Mouse (Mus musculus) brown adipose tissue, adult 24 weeks (tissue): Measurements from ENCODE around the gene Gpr132. TPM values are rescaled to one million over a fixed set of nuclear protein-coding genes. Genes with fewer than 3 reads are reported as not detected.
A peak's percentile ranks its signal among the peaks of the same experiment; 100 is the strongest.

Source experiments
- H3K27ac ChIP-seq: fragments of 200-500 bp; replicated peaks from 2 replicates; pipeline ENCODE4 v1.5.1; 2012; ENCODE audit warnings: low read depth, mild to moderate bottlenecking, low read length
- H3K4me1 ChIP-seq: fragments of 200-500 bp; 2 replicates; pipeline ENCODE4 v1.6.1; 2012; ENCODE audit warnings: low read length, mixed read lengths; ENCODE audit not compliant: control insufficient read depth, insufficient read depth, insufficient read length
- H3K4me3 ChIP-seq: fragments of 200-500 bp; 2 replicates; pipeline ENCODE4 v1.5.1; 2012; ENCODE audit warnings: low read depth, mild to moderate bottlenecking, low read length, moderate library complexity; ENCODE audit not compliant: insufficient read depth
- polyA plus RNA-seq: library from polyadenylated mRNA; stranded (reverse); fragments of >200 nt; gene quantifications from 2 replicates; pipeline ENCODE4 v1.2.4, GENCODE M21; 2012; ENCODE audit not compliant: missing spikeins, insufficient read depth, insufficient read length

Gene Gpr132
- polyA plus RNA-seq, 1 experiment = not detected

DNA sequence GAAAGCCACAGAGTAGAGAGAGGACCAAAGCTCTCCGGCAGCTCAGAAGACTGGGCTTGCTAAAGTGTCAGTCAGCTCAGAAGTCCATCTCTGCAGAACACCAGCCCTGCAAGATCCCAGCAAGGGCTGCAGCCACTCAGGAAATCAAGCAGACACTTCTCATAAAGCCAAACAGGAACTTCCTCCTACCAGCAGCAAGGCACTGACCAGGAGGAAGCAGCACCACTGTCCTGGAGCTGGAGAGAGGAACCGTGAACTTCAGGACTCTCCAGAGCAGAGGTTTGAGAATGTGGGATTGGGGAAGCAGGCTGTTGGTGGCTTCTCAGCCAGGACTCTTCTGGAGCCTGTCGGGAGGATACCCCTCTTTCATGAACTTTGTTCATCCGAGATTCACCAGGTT is 26.9 kb upstream of the Gpr132 start:
- H3K27ac ChIP-seq = peak overlapping the region; percentile 85
- peak overlapping the region; percentile 12 for H3K4me3 ChIP-seq
- H3K4me1 ChIP-seq = peaks cover 15% of the 10 kb centered on the region

DNA sequence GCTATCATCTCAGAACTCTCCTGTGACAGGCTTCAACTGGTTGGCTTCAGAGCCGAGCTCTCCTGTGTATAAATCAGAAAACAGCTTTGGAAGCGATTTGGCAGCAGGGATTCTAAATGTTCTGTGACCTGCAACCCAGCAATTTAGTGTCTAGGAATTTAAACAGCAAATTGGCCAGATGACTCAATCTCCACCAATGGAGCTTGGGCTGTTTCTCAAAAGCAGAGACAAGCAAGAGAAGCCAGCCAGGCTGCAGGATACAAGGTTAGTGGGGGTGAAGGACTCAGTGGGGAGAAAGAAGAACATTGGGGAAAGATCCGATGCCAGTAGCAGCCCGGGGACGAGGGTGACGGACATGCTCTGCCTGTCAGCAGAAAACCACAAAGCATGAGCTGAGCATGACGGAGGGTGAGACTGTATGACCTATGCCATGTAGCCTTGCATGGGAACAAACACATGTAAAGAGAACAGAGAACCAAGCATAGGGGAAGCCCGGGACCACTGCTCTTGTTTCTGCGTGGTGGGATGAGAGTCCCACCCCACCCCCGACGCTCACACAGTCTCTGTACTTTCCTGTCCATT is 26.4 kb upstream of the Gpr132 start:
- Histone ChIP-seq H3K4me3 (no peak overlapping the region), H3K4me1 (peaks cover 15% of the 10 kb centered on the region), H3K27ac (peak overlapping the region; percentile 33; the same call in 1 of the 2 replicates)

DNA sequence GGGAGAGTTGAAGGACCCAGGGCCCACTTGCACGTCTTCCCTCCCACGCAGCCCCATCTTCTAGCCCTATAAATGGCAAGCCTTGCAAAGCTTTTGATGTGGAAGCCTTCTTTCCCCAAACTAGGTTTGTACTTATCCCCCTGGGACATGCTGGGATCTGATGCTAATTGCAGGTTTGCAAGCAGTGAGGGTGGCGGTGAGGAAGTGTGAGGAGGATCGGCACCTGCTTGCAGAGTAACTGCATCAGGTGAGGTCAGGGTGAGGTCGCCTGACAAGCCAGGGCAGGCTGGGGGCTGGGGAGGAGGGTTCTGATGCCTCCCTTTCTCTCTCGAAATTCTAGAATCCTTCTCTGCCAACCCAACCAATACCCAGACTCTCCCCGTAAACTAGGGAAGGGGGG is 17.4 kb upstream of the Gpr132 start:
- H3K4me3 ChIP-seq = no peak overlapping the region
- H3K27ac ChIP-seq = no peak overlapping the region
- no peaks in the 10 kb centered on the region; the same call in 1 of the 2 replicates for H3K4me1 ChIP-seq

DNA sequence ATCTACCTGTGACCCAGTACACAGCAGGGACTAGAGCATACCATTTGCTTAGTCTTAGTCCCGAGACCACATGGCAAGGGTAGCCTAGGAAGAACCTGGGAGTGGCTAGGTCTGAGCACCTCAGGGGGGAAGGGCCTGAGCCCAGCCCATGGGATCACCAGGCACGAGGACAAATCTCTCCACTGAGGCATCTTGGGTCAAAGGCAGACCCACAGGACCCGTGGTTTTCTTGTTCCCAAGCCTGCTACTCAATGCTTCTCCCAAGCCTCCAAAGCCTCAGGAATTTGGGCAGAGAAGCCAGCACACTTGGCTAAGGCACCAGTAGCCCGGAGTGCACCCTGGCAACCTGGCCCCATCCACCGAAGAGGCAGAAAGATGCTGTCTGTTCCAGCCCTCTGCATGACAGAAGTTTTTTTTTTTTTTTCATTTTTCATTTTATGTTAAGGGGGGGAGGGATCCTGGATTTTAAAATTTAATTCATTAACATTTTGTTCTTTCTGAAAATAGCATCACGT is 13.3 kb upstream of the Gpr132 start:
- H3K4me1 ChIP-seq = peaks cover 12% of the 10 kb centered on the region
- H3K27ac ChIP-seq = no peak overlapping the region
- no peak overlapping the region for H3K4me3 ChIP-seq

DNA sequence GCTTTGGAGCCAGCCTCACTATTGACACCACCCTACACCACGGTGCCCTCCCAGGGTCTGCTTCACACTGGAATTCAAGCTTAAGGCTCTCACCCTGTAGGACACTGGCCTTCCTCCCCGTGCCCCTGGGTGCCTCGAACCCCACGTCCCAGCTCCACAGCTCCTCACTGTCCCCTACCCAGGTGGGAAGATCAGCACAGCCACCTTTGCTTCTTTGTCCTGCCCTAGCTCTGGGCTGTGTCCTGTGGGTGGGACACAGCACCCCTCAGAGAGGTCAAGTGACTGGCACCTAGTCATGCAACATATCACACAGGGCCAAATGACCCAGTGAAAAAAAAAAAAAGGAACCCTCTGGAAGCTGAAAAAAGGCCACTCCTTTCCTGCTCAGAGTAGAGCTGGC is 12.6 kb upstream of the Gpr132 start:
- Histone ChIP-seq H3K27ac (no peak overlapping the region), H3K4me3 (no peak overlapping the region), H3K4me1 (peaks cover 12% of the 10 kb centered on the region)

DNA sequence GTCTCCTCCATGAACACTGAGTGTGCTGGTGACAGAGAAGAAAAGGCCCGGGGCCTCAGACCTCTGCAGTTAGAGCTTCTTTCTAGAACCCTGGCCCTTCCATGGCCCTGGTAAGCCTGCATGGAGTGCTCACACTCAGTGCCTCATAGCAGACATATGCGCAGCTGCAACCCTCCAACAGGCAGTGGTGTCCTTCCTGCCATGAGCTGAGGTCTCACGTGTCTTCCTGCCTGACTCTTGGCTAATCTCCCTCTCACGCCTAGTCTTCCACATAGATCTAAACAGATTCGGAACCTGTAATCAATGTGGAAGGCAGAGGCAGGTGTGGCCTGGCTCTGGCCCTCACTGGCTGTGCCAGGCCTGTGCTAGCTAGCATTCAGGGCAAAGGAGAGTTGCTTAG is 11.7 kb upstream of the Gpr132 start:
- H3K27ac ChIP-seq = no peak overlapping the region
- no peak overlapping the region for H3K4me3 ChIP-seq
- peaks cover 12% of the 10 kb centered on the region for H3K4me1 ChIP-seq

DNA sequence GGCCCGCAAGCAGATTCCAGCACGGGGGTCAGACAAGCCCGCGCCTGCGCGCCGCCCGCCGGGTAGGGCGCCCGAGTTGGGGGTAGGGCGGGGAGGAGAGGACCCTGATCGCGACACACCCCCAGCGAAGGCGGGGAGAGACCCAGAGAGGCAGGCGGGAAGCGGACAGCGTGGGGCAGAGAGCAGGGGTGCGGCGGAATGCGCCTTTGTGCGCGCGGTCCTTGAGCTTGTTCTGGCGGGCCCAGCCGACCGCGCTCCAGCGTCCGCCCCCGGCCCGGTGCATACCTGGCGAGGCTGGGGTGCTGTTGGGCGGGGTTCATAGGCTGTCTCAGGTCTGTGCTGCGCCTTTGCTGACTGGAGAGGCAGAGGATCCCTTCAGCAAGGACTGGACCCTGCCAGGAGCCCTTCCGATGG is 9.6 kb upstream of the Gpr132 start:
- Histone ChIP-seq H3K4me3 (peak overlapping the region; percentile 17; the same call in 1 of the 2 replicates), H3K27ac (no peak overlapping the region), H3K4me1 (peaks cover 12% of the 10 kb centered on the region)

DNA sequence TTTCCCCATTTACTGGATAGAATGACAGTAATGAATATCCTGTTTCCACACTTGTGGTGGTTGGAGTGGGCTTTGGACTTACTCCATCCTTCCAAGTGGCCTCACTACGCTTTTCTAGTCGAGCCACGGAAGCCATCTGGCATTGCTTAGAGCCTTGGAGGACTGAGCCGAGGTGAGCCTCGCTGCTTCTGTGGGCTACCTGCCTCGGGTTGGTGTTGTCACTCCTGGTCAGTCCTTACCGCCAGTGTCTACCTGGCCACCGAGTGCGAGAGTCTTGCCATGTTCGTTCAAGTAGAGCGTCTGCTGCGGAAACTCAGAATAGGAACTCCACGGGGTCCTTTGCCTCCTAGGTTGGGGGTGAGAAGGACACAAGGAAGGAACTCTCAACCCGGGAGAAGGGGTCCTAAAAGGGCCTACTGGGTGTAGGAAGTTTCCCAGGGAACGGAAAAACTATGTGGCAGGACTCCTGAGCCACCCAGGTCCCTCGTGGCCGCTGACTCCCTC is 9.1 kb upstream of the Gpr132 start:
- H3K4me3 ChIP-seq = peak overlapping the region; percentile 17; the same call in 1 of the 2 replicates
- H3K27ac ChIP-seq = no peak overlapping the region
- H3K4me1 ChIP-seq = peaks cover 12% of the 10 kb centered on the region

DNA sequence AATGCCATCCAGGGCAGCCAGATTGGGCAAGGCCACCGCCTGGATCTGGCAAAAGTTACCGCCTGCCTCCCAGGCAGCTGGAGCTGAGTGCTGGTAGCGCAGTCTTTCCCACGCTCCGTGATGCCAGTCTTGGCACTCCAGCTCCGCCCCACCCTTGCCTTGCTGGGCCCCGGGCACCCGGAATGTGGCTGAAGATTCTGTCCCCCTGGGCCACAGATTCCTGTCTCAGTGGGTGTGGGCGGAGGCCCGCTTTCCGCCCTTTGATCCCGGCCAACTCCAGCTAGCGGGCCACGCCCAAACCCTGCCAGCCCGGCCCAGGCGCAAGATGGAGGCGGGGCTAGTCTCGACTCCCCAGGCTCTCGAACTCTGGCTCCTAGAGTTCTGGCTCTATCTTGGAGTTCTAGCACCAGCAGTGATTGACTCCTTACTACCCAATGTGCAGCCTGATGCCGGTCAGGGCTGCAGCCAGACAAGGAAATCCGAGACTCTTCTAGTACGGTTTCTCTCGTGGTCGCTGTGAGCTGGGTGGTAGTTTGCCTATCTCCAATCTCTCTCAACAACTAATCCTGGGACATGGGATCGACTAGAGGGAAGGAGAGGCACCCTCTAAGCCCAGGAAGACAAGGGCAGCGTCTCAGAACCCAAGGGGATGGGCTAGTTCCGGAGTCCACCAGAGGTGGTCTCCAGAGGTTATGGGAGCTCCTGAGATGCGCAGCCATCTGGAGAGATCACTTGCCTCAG is 8.5 kb upstream of the Gpr132 start:
- peak overlapping the region; percentile 33; the same call in 1 of the 2 replicates for H3K27ac ChIP-seq
- peak overlapping the region; percentile 43 for H3K4me3 ChIP-seq

DNA sequence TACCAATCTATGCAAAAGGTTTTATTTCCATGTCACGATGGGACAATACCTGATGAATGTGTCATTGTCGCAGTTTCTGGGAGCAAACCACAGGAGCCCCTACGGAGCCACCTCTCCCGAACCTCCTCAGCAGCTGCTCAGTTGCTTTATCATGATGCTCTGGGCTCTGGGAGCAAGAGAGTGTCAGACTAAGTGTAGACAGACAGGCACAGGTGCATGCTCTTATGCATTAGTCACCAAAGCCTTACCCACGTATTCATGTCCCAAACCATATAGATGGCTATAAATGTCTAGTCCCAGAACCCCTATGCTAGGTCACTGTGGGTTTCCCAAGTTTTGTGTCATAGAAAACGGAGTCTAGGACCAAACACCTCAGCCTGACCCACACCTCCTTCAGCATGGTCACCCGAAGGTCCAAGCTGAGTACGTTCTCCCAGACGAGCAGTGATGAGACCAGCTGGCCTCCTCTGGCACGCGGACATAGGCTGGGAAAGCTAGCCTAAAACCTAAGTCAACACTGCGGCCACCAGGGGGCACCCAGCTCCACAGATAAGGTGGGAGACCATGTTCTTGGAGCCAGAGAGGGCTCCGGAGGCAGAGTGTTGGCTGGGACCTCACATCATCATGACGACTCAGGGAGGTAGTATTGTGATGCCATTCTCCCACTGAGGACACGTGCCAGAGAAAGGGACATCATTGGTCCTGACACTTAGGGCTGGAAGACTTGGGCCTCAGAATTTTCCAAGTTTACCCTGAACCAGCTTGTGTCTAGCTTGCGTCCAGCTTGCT is 7.4 kb upstream of the Gpr132 start:
- Histone ChIP-seq H3K4me3 (no peak overlapping the region), H3K4me1 (peaks cover 12% of the 10 kb centered on the region), H3K27ac (peak overlapping the region; percentile 33; the same call in 1 of the 2 replicates)

More for the DNA sequence above, 8.5 kb upstream of the Gpr132 start:
- peaks cover 12% of the 10 kb centered on the region for H3K4me1 ChIP-seq

DNA sequence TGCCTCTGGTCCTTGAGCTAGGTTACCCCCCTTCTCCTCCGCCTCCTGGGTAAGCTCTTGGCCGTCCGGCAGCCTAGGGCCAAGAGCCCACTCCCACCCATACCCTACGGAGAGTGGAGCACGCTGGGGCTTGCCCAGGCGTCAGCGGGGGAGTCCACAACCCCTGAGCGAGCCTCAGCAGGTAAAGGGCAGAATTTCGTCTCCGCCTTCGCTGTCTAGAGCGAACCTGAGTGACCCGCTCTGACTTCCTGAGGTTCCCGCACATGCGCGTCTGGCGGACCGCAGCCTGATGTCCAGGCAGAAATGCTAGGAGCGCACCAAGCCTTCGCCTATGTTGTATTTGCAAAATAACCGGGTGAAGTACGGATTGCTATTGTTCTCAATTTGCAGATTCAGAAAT is 6.2 kb upstream of the Gpr132 start:
- Histone ChIP-seq H3K4me1 (peaks cover 14% of the 10 kb centered on the region), H3K4me3 (no peak overlapping the region), H3K27ac (no peak overlapping the region)

DNA sequence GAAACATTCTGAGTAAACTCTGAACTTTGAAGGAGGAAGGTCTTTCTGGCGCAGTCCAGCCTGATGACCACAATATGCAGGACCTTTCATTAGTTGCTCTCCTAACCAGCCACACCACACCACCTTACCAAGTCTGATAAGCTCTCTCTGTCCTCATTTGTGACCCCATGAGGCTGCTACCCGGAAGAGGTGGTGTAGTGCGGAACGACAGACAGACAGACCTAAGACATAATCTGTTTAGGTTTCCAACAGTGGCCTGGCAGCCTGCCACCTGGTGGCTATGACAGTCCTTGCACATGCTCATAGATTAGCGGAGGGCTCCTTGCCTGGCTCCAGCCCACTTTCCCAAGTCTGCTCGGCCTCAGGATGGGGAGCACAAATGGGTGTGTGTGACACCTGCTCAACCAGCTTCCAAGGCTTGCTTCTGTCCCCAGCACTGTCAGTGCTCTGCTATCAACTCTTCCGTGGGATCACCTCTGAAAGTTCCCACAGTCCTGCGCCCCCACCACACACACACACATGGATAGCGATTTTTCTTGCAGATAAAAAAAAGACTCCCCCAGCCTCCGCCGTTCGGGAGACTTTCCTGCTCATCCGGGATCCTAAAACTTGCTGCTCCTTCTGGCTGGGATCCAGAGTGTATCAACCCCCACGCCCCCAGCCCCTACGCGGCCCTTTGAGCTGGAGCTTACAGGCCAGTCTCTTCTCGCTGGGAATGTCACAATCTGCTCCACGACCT is 5.6 kb upstream of the Gpr132 start:
- H3K27ac ChIP-seq = no peak overlapping the region
- H3K4me1 ChIP-seq = peaks cover 14% of the 10 kb centered on the region
- H3K4me3 ChIP-seq = no peak overlapping the region

DNA sequence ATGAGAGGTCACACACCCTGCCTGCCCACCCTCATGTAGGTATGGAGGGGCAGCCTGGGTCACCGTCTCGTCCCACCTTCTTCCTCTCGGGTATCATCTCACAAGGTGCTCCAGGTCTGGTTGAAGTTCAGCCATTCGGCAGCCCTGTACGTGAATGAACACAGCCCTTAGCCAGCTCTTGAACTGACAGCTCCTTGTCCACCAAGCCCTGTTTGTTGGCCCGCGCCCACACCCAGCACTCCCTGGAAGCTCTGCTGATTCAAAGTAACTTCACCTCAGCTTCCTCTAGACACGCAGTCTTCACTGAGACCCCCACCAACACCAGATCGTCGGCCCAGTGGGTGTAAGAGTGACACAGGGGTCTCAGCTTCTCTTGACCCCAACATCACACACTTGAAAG is 5.0 kb upstream of the Gpr132 start:
- no peak overlapping the region for H3K27ac ChIP-seq
- H3K4me1 ChIP-seq = peaks cover 14% of the 10 kb centered on the region
- H3K4me3 ChIP-seq = no peak overlapping the region

DNA sequence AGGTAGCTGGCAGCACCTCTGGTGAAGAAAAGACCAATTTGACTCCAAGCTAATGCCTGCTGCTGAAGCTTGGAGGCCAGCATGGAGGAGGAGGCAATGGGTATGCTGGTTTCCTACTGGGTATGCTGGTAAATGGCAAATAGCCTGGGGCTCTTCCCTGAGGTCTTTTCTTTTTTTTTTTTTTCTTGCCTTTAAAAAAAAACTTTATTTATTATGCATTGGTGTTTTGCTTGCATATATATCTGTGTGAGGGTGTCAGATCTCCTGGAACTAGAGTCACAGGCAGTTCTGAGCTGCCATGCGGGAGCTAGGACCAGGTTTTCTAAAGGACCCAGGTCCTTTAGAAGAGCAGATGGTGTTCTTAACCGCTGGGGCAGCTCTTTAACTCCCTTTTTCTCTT is 3.2 kb upstream of the Gpr132 start:
- Histone ChIP-seq H3K27ac (no peak overlapping the region), H3K4me1 (peaks cover 3% of the 10 kb centered on the region; the same call in 1 of the 2 replicates), H3K4me3 (no peak overlapping the region)
